ENCODE assay signal across 12 mouse cellular contexts in genomic region chr13:52538588-52539116, GRCm38 (mm10). TPM values are rescaled to one million over a fixed set of nuclear protein-coding genes. Genes with fewer than 3 reads are reported as not detected.
DNase-seq lines count a peak whose midpoint lies in the region; ATAC-seq and TF ChIP-seq lines count a peak whose summit lies in the region.
"Had no signal": no experiment of that assay in that cellular context is flagged by ENCODE, and none has a peak within 500 bp of the region (broad histone marks: within the 10 kb centered on the region; RNA-seq: fewer than 3 reads in every experiment).

No protein-coding gene starts in this region.

- no peak overlapping the region for H3K27ac ChIP-seq in hindbrain, postnatal 0 days
- H3K27ac ChIP-seq in hindbrain, embryonic 14.5 days, result no peak overlapping the region
- H3K27ac ChIP-seq: forebrain, embryonic 12.5 days had no signal

- H3K4me2 ChIP-seq in hindbrain, postnatal 0 days (ENCODE audit: low read depth, low read length), result no peak overlapping the region
- no peak overlapping the region for H3K4me2 ChIP-seq in hindbrain, embryonic 14.5 days (replicated peaks)
- H3K4me2 ChIP-seq: forebrain, embryonic 12.5 days had no signal

- no peak for DNase-seq in hindbrain, postnatal 0 days (ENCODE audit: low spot score)
- DNase-seq in hindbrain, embryonic 14.5 days (ENCODE audit: low spot score), result no peak
- peak; percentile 58 for DNase-seq in 416B (ENCODE audit: low read depth)
- DNase-seq in ZHBTc4 (ENCODE audit: low read depth, low spot score), result peak; percentile 64
- no peak for DNase-seq in adrenal gland, adult 2 months
- DNase-seq in kidney, postnatal 14 days, result no peak
- DNase-seq in gastrocnemius, adult 8-10 months (ENCODE audit: low spot score in 2 of 2), result no peak
- DNase-seq: cerebellum, adult 8-10 months; gastrocnemius, postnatal 14 days; lung, adult 2 months had no signal

- H3K4me3 ChIP-seq in hindbrain, postnatal 0 days (ENCODE audit: low read length), result no peak overlapping the region
- no peak overlapping the region for H3K4me3 ChIP-seq in hindbrain, embryonic 14.5 days (replicated peaks; ENCODE audit: low read length)
- H3K4me3 ChIP-seq: forebrain, embryonic 12.5 days had no signal

- no peaks in the 10 kb centered on the region for H3K36me3 ChIP-seq in hindbrain, postnatal 0 days (ENCODE audit: insufficient read depth, low read length)
- H3K36me3 ChIP-seq in hindbrain, embryonic 14.5 days (replicated peaks; ENCODE audit: control insufficient read depth, insufficient read depth), result no peaks in the 10 kb centered on the region
- H3K36me3 ChIP-seq: forebrain, embryonic 12.5 days had no signal

- H3K9me3 ChIP-seq in hindbrain, postnatal 0 days (ENCODE audit: low read length), result no peaks in the 10 kb centered on the region
- no peaks in the 10 kb centered on the region for H3K9me3 ChIP-seq in hindbrain, embryonic 14.5 days (ENCODE audit: control insufficient read depth, low read length)
- H3K9me3 ChIP-seq: forebrain, embryonic 12.5 days had no signal

- no peak for ATAC-seq in hindbrain, postnatal 0 days
- no peak for ATAC-seq in hindbrain, embryonic 14.5 days (ENCODE audit: low FRiP score)
- peak; percentile 20; the same call in 1 of the 2 replicates for ATAC-seq in neutrophil, adult 5-6 weeks (ENCODE audit: extremely low read depth, insufficient number of reproducible peaks, low FRiP score, poor library complexity, severe bottlenecking)

- H3K9ac ChIP-seq in hindbrain, postnatal 0 days (replicated peaks; ENCODE audit: low read length), result no peak overlapping the region
- no peak overlapping the region for H3K9ac ChIP-seq in hindbrain, embryonic 14.5 days
- H3K9ac ChIP-seq: forebrain, embryonic 12.5 days had no signal

- no peaks in the 10 kb centered on the region for H3K4me1 ChIP-seq in hindbrain, postnatal 0 days (ENCODE audit: insufficient read depth, low read length)
- H3K4me1 ChIP-seq in hindbrain, embryonic 14.5 days (replicated peaks; ENCODE audit: control insufficient read depth, insufficient read depth, low read length), result no peaks in the 10 kb centered on the region
- H3K4me1 ChIP-seq: forebrain, embryonic 12.5 days had no signal

- peak; percentile 21; the same call in 1 of the 2 replicates for TF ChIP-seq CTCF in hindbrain, postnatal 0 days (IDR thresholded peaks at IDR 0.05; ENCODE audit: low read depth)

- WGBS in hindbrain, postnatal 0 days, result 93% methylated on average over 9 of the region's 9 CpGs
- 92% methylated on average over 9 of the region's 9 CpGs for WGBS in hindbrain, embryonic 14.5 days

- H3K27me3 ChIP-seq in hindbrain, postnatal 0 days (ENCODE audit: insufficient read depth, low read length), result no peaks in the 10 kb centered on the region
- H3K27me3 ChIP-seq in hindbrain, embryonic 14.5 days (ENCODE audit: control insufficient read depth, insufficient read depth, low read length), result no peaks in the 10 kb centered on the region

RNA-seq across cellular contexts. Expression of gene Diras2, which starts 7.6 kb away (rescaled TPM):
- 64.4 and 64.5 TPM in 2 replicates for total RNA-seq in hindbrain, postnatal 0 days (2014; rRNA removed)
- polyA plus RNA-seq in hindbrain, postnatal 0 days (2015; fragmentation: Nextera tagmentation; extraction: Ambion mirVana), result 7.3 and 7.9 TPM in 2 replicates
- polyA plus RNA-seq in hindbrain, embryonic 14.5 days (2014; fragmentation: Nextera tagmentation; extraction: Ambion mirVana), result 4.0 and 4.9 TPM in 2 replicates
- total RNA-seq in neutrophil, adult 5-6 weeks (2017), result 4.3 and 4.9 TPM in 2 replicates
- total RNA-seq in adrenal gland, adult 2 months (2021), result 1 to 10 TPM; 3.7 to 5.8 TPM
- 2.3 and 3.5 TPM in 2 replicates for polyA plus RNA-seq in adrenal gland, adult 2 months (2012; rRNA removed)
- total RNA-seq in gastrocnemius, adult 8-10 months (2022), result under 1 TPM; 0.07 to 0.13 (median 0.10) TPM

RNA-seq across cellular contexts. Expression of gene Syk, which starts 44.3 kb away (rescaled TPM):
- 1.8 and 2.7 TPM in 2 replicates for total RNA-seq in hindbrain, postnatal 0 days (2014; rRNA removed)
- polyA plus RNA-seq in hindbrain, postnatal 0 days (2015; fragmentation: Nextera tagmentation; extraction: Ambion mirVana), result 1.1 and 1.2 TPM in 2 replicates
- 1.6 and 2.0 TPM in 2 replicates for polyA plus RNA-seq in hindbrain, embryonic 14.5 days (2014; fragmentation: Nextera tagmentation; extraction: Ambion mirVana)
- total RNA-seq in neutrophil, adult 5-6 weeks (2017), result 778 and 787 TPM in 2 replicates
- 1 to 10 TPM; 5.1 to 5.8 TPM for total RNA-seq in adrenal gland, adult 2 months (2021)
- 1.6 and 1.8 TPM in 2 replicates for polyA plus RNA-seq in adrenal gland, adult 2 months (2012; rRNA removed)
- total RNA-seq in gastrocnemius, adult 8-10 months (2022), result 1 to 10 TPM in 3 of 4 experiments, under 1 TPM in 1; 0.46 to 1.6 (median 1.3) TPM

Comparison
In these comparisons a context has a peak if more than half of its experiments do, and no peak if none do; other contexts are left out.
1. DNase-seq: peak in 416B (single experiment) and ZHBTc4 (single experiment); none in hindbrain, postnatal 0 days (single experiment), hindbrain, embryonic 14.5 days (single experiment), adrenal gland, adult 2 months (single experiment), kidney, postnatal 14 days (single experiment) and gastrocnemius, adult 8-10 months (0 of 2).
2. RNA of gene Syk, which starts 44.3 kb away (total RNA-seq): 778 to 787 TPM in neutrophil, adult 5-6 weeks; 5.1 to 5.8 TPM in adrenal gland, adult 2 months, 1.8 to 2.7 TPM in hindbrain, postnatal 0 days and 0.46 to 1.6 TPM in gastrocnemius, adult 8-10 months; every median in the first group is over 100 times any median in the second.